Mouse (Mus musculus): ENCODE results near the gene Eif3i.

- TF ChIP-seq CTCF (IDR thresholded peaks at IDR 0.05; ENCODE audit: borderline replicate concordance, extremely low read depth, insufficient read depth, insufficient read length): no peak
- TF ChIP-seq POLR2A (IDR thresholded peaks at IDR 0.05; ENCODE audit: borderline replicate concordance, extremely low read depth, insufficient read depth, insufficient read length, poor library complexity, severe bottlenecking): no peak
Measured at GRCm38 (mm10) chr4:129577688-129578087, 22.8 kb downstream of the Eif3i start.

Measured in brain, embryonic 14.5 days (tissue).